Mouse (Mus musculus): ENCODE results near the gene Brk1. TPM values are rescaled to one million over a fixed set of nuclear protein-coding genes. Genes with fewer than 3 reads are reported as not detected.

Gene Brk1
- total and polyA plus RNA-seq, 3 experiments, result 147 to 161 TPM; not detected in 1

DNA sequence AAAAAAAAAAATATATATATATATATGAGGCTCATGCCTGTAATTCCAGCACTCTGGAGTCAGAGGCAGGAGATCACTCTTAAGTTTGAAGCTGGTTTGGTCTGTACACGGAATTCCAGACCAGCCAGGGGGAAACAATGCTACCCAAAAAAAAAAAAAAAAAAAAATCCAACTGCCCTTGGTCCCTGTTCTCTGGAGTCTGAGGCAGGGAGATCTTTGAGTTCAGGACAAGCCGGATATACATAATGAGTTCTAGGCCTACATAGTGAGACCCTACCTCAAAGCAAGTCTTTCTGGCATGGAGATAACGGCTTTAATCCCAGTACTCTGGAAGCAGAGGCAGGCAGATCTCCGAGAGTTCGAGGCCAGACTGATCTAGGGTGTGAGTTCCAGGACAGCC lies 18.8 kb downstream of the Brk1 start:
- Histone ChIP-seq H3K4me3 (ENCODE audit: control insufficient read depth in 1 of 2, insufficient read depth in 1 of 2, low read depth in 2 of 2, low read length in 2 of 2) (peak overlapping the region; percentile 88 to 100), H3K27ac (ENCODE audit: control insufficient read depth, low read depth, low read length) (no peak overlapping the region; the same call in 1 of the 2 replicates), H3K9ac (ENCODE audit: control insufficient read depth, low read depth, low read length, poor library complexity, severe bottlenecking) (peak overlapping the region; percentile 71), H3K4me1 (ENCODE audit: control insufficient read depth in 1 of 2, insufficient read depth in 2 of 2, low read length in 2 of 2) (peaks cover 6 to 13% of the 10 kb centered on the region in 2 experiments), H3K79me2 (ENCODE audit: control insufficient read depth, insufficient read depth, low read length, poor library complexity) (peaks cover 10% of the 10 kb centered on the region), H3K9me3 (replicated peaks; ENCODE audit: insufficient read depth, low read length) (no peaks in the 10 kb centered on the region), H3K36me3 (ENCODE audit: control insufficient read depth in 1 of 2, insufficient read depth in 2 of 2, low read length in 2 of 2) (peaks cover 0 to 24% of the 10 kb centered on the region in 2 experiments), H3K27me3 (ENCODE audit: control insufficient read depth in 1 of 2, insufficient read depth in 2 of 2, low read length in 2 of 2) (no peaks in the 10 kb centered on the region)
- DNase-seq (ENCODE audit: low read depth, low spot score), result peak; percentile 45
- TF ChIP-seq RAD21 (IDR thresholded peaks at IDR 0.05; ENCODE audit: low read depth, low read length) (no peak), RCOR1 (IDR thresholded peaks at IDR 0.05; ENCODE audit: low read depth, low read length) (no peak), MAZ (IDR thresholded peaks at IDR 0.05; ENCODE audit: low read depth, low read length) (no peak), SIN3A (IDR thresholded peaks at IDR 0.05; ENCODE audit: low read length) (no peak), NELFE (IDR thresholded peaks at IDR 0.05; ENCODE audit: low read depth, low read length) (no peak), ZC3H11A (IDR thresholded peaks at IDR 0.05; ENCODE audit: low read depth, low read length) (no peak), MEF2A (IDR thresholded peaks at IDR 0.05; ENCODE audit: extremely low read depth, insufficient replicate concordance, low read depth, low read length, poor library complexity, severe bottlenecking) (no peak), GATA1 (IDR thresholded peaks at IDR 0.05; ENCODE audit: low read depth, low read length) (peak; percentile 41; the same call in 1 of the 2 replicates), BHLHE40 (IDR thresholded peaks at IDR 0.05; ENCODE audit: borderline replicate concordance, low read depth, low read length) (no peak), ZMIZ1 (IDR thresholded peaks at IDR 0.05; ENCODE audit: low read depth, low read length) (no peak), ZNF384 (IDR thresholded peaks at IDR 0.05; ENCODE audit: low read depth, low read length) (peak; percentile 70; the same call in 1 of the 2 replicates)

DNA sequence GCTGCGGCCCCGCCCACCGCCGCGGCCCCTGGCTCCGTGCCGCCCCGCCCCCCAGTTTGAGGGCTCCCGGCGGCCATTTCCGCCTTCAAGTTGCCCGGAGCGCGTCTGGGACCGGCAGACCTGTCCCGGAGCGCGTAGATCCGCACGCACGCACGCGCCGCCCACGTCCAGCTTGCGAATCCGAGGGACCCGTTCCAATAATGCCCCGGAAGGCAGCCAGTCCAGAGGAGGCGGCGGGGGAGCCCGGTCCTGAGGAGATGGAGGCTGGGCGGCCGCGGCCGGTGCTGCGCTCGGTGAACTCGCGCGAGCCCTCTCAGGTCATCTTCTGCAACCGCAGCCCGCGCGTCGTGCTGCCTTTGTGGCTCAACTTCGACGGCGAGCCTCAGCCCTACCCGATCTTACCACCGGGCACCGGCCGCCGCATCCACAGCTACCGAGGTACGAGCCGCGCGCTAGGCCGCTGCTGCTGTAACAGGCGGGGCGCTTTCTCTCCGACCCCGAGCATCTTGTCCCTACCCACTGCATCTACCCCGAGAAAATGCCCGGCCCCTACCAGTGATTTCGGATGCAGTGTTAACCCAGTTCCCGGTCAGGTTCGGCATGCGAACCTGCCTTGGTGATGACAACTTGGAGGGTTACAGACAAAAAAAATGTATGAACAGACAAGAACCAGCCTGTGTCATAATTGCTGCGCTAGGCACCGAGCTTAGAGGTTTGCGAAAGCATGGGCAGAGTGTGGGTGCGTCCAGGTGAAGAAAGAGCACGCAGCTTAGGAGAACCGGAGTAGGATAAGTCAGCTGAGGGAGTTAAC lies 19.6 kb downstream of the Brk1 start, which contains the start of gene Vhl:
Gene Vhl, plus strand, starts transcription at position 19 of the 811 bp plus-strand sequence.
- no peaks in the 10 kb centered on the region for H3K9me3 ChIP-seq (replicated peaks; ENCODE audit: insufficient read depth, low read length)
- H3K4me1 ChIP-seq (ENCODE audit: control insufficient read depth in 1 of 2, insufficient read depth in 2 of 2, low read length in 2 of 2), result peaks cover 6 to 13% of the 10 kb centered on the region in 2 experiments
- H3K27me3 ChIP-seq (ENCODE audit: control insufficient read depth in 1 of 2, insufficient read depth in 2 of 2, low read length in 2 of 2), result no peaks in the 10 kb centered on the region
- DNase-seq (ENCODE audit: low read depth, low spot score), result peak; percentile 85
- peaks cover 0 to 24% of the 10 kb centered on the region in 2 experiments for H3K36me3 ChIP-seq (ENCODE audit: control insufficient read depth in 1 of 2, insufficient read depth in 2 of 2, low read length in 2 of 2)
- H3K9ac ChIP-seq (ENCODE audit: control insufficient read depth, low read depth, low read length, poor library complexity, severe bottlenecking), result peak within 1 kb of the TSS; percentile 98
- H3K27ac ChIP-seq (ENCODE audit: control insufficient read depth, low read depth, low read length), result peak within 1 kb of the TSS; percentile 57
- peaks cover 10% of the 10 kb centered on the region for H3K79me2 ChIP-seq (ENCODE audit: control insufficient read depth, insufficient read depth, low read length, poor library complexity)
- peak within 1 kb of the TSS; percentile 88 to 100 for H3K4me3 ChIP-seq (ENCODE audit: control insufficient read depth in 1 of 2, insufficient read depth in 1 of 2, low read depth in 2 of 2, low read length in 2 of 2)
- TF ChIP-seq CHD1 (IDR thresholded peaks at IDR 0.05; ENCODE audit: low read depth, low read length) (no peak), MYB (IDR thresholded peaks at IDR 0.05; ENCODE audit: low read depth, low read length) (no peak), TAL1 (IDR thresholded peaks at IDR 0.05; ENCODE audit: low read length) (no peak), BHLHE40 (IDR thresholded peaks at IDR 0.05; ENCODE audit: borderline replicate concordance, low read depth, low read length) (no peak), HCFC1 (IDR thresholded peaks at IDR 0.05; ENCODE audit: low read depth, low read length) (peak; percentile 65; the same call in 1 of the 2 replicates), POLR2AphosphoS2 (IDR thresholded peaks at IDR 0.05; ENCODE audit: low read length) (0 out of 2 replicates have a peak, but pooled peaks have one; percentile 26), ELF1 (IDR thresholded peaks at IDR 0.05; ENCODE audit: low read depth, low read length) (peak; percentile 62), ZC3H11A (IDR thresholded peaks at IDR 0.05; ENCODE audit: low read depth, low read length) (no peak), UBTF (IDR thresholded peaks at IDR 0.05; ENCODE audit: borderline replicate concordance, insufficient read depth, low read depth, low read length) (0 out of 2 replicates have a peak, but pooled peaks have one; percentile 31), MAZ (IDR thresholded peaks at IDR 0.05; ENCODE audit: low read depth, low read length) (no peak), ZNF384 (IDR thresholded peaks at IDR 0.05; ENCODE audit: low read depth, low read length) (no peak), TCF12 (IDR thresholded peaks at IDR 0.05; ENCODE audit: low read depth, low read length) (0 out of 2 replicates have a peak, but pooled peaks have one; percentile 0), NRF1 (IDR thresholded peaks at IDR 0.05; ENCODE audit: insufficient read depth, low read depth, low read length, poor library complexity, severe bottlenecking) (peak; percentile 55), GATA1 (IDR thresholded peaks at IDR 0.05; ENCODE audit: low read depth, low read length) (no peak), SIN3A (IDR thresholded peaks at IDR 0.05; ENCODE audit: low read length) (no peak; the same call in none of the 2 replicates), CTCF (IDR thresholded peaks at IDR 0.05 in 2 of 3, conservative IDR thresholded peaks at IDR 0.05 in 1 of 3; ENCODE audit: control insufficient read depth in 1 of 3, insufficient read depth in 1 of 3, low read depth in 2 of 3, low read length in 3 of 3, poor library complexity in 1 of 3, severe bottlenecking in 1 of 3) (no peak), ZKSCAN1 (IDR thresholded peaks at IDR 0.05; ENCODE audit: low read depth, low read length) (no peak), POLR2AphosphoS5 (IDR thresholded peaks at IDR 0.05; ENCODE audit: borderline replicate concordance, low read depth, low read length) (no peak), USF2 (IDR thresholded peaks at IDR 0.05; ENCODE audit: borderline replicate concordance in 1 of 2, insufficient read depth in 1 of 2, low read depth in 1 of 2, low read length in 2 of 2) (no peak), POLR2A (IDR thresholded peaks at IDR 0.05; ENCODE audit: control insufficient read depth in 1 of 2, insufficient read depth in 1 of 2, low read depth in 1 of 2, low read length in 2 of 2, poor library complexity in 1 of 2) (peak; percentile 71 to 75; a peak in 2 of 4 replicates), RAD21 (IDR thresholded peaks at IDR 0.05; ENCODE audit: low read depth, low read length) (no peak), MYC (IDR thresholded peaks at IDR 0.05; ENCODE audit: low read depth, low read length) (no peak), MAFK (IDR thresholded peaks at IDR 0.05; ENCODE audit: borderline replicate concordance, low read depth, low read length) (no peak)
